Mouse (Mus musculus): ENCODE data around the gene Fxyd2. TPM values are rescaled to one million over a fixed set of nuclear protein-coding genes. Genes with fewer than 3 reads are reported as not detected.

The Fxyd2 gene
- polyA plus RNA-seq, 1 experiment from 2014 or later = 5.3 TPM

- ATAC-seq (ENCODE audit: insufficient number of reproducible peaks, insufficient read depth, low FRiP score, low read depth) = no peak
Observed at GRCm38 (mm10) chr9:45434171-45434570, 34.7 kb downstream of the Fxyd2 start.

GRCm38 (mm10) chr9:45439025-45439424, 39.6 kb downstream of the Fxyd2 start:
- no peak overlapping the region for H3K4me2 ChIP-seq (replicated peaks; ENCODE audit: low read depth, low read length)
- no peaks in the 10 kb centered on the region for H3K36me3 ChIP-seq (ENCODE audit: control insufficient read depth, insufficient read depth, low read length)
- no peaks in the 10 kb centered on the region for H3K4me1 ChIP-seq (ENCODE audit: control insufficient read depth, insufficient read depth, low read length)
- no peaks in the 10 kb centered on the region for H3K27me3 ChIP-seq (ENCODE audit: control insufficient read depth, insufficient read depth, low read length)
- ATAC-seq (ENCODE audit: insufficient number of reproducible peaks, insufficient read depth, low FRiP score, low read depth) = no peak
- 49% methylated on average over 4 of the region's 4 CpGs for WGBS
- H3K9me3 ChIP-seq (ENCODE audit: control insufficient read depth, low read depth, low read length) = no peaks in the 10 kb centered on the region
- no peak overlapping the region for H3K4me3 ChIP-seq (ENCODE audit: low read depth, low read length)
- no peak overlapping the region for H3K9ac ChIP-seq (replicated peaks; ENCODE audit: low read depth, low read length)
- no peak overlapping the region for H3K27ac ChIP-seq (ENCODE audit: low read length)

More at GRCm38 (mm10) chr9:45434171-45434570, 34.7 kb downstream of the Fxyd2 start:
- Histone ChIP-seq H3K27me3 (ENCODE audit: control insufficient read depth, insufficient read depth, low read length) (peaks cover 27% of the 10 kb centered on the region), H3K36me3 (ENCODE audit: control insufficient read depth, insufficient read depth, low read length) (no peaks in the 10 kb centered on the region), H3K4me1 (ENCODE audit: control insufficient read depth, insufficient read depth, low read length) (peaks cover 10% of the 10 kb centered on the region; the same call in 1 of the 2 replicates), H3K4me3 (ENCODE audit: low read depth, low read length) (no peak overlapping the region), H3K27ac (ENCODE audit: low read length) (no peak overlapping the region), H3K4me2 (replicated peaks; ENCODE audit: low read depth, low read length) (no peak overlapping the region), H3K9ac (replicated peaks; ENCODE audit: low read depth, low read length) (no peak overlapping the region), H3K9me3 (ENCODE audit: control insufficient read depth, low read depth, low read length) (no peaks in the 10 kb centered on the region)
- WGBS = 85% methylated on average over 2 of the region's 2 CpGs

GRCm38 (mm10) chr9:45440083-45440784, 40.8 kb downstream of the Fxyd2 start:
- Histone ChIP-seq H3K4me1 (ENCODE audit: control insufficient read depth, insufficient read depth, low read length) (no peaks in the 10 kb centered on the region), H3K9ac (replicated peaks; ENCODE audit: low read depth, low read length) (no peak overlapping the region), H3K27me3 (ENCODE audit: control insufficient read depth, insufficient read depth, low read length) (no peaks in the 10 kb centered on the region), H3K4me3 (ENCODE audit: low read depth, low read length) (no peak overlapping the region), H3K27ac (ENCODE audit: low read length) (no peak overlapping the region), H3K9me3 (ENCODE audit: control insufficient read depth, low read depth, low read length) (no peaks in the 10 kb centered on the region), H3K4me2 (replicated peaks; ENCODE audit: low read depth, low read length) (no peak overlapping the region), H3K36me3 (ENCODE audit: control insufficient read depth, insufficient read depth, low read length) (no peaks in the 10 kb centered on the region)
- 72% methylated on average over 16 of the region's 16 CpGs for WGBS
- ATAC-seq (ENCODE audit: insufficient number of reproducible peaks, insufficient read depth, low FRiP score, low read depth) = no peak

DNA sequence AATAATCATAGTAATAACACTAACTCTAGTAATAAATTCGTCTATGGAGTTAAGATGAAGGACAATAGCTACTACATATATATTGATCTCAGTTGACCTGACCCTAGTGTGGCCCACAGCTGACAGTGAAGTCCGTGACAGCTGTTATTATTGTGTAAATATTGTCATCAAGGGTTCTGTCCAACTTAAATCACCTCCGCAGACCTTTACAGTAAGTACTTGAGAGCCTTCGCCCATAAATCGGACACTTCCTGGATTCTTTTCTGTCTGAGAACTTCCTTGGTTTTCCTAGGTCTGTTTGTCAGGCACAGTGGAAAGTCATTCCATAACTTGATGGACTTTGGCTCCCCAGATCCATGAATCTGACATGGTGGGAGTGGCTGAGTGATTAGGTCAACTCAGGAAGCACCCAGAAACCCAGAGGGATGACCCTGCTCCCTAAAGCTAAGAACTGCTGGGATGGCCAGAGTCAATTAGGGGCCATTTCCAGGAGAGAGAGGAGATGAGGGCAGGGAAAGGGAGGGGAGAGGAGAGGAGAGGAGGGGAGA, 44.9 kb downstream of the Fxyd2 start:
- Histone ChIP-seq H3K4me2 (replicated peaks; ENCODE audit: low read depth, low read length) (no peak overlapping the region), H3K4me3 (ENCODE audit: low read depth, low read length) (no peak overlapping the region), H3K4me1 (ENCODE audit: control insufficient read depth, insufficient read depth, low read length) (no peaks in the 10 kb centered on the region), H3K9ac (replicated peaks; ENCODE audit: low read depth, low read length) (no peak overlapping the region), H3K27ac (ENCODE audit: low read length) (no peak overlapping the region), H3K9me3 (ENCODE audit: control insufficient read depth, low read depth, low read length) (no peaks in the 10 kb centered on the region), H3K27me3 (ENCODE audit: control insufficient read depth, insufficient read depth, low read length) (no peaks in the 10 kb centered on the region), H3K36me3 (ENCODE audit: control insufficient read depth, insufficient read depth, low read length) (no peaks in the 10 kb centered on the region)
- WGBS = 62% methylated on average over 5 of the region's 5 CpGs
- ATAC-seq (ENCODE audit: insufficient number of reproducible peaks, insufficient read depth, low FRiP score, low read depth) = no peak

DNA sequence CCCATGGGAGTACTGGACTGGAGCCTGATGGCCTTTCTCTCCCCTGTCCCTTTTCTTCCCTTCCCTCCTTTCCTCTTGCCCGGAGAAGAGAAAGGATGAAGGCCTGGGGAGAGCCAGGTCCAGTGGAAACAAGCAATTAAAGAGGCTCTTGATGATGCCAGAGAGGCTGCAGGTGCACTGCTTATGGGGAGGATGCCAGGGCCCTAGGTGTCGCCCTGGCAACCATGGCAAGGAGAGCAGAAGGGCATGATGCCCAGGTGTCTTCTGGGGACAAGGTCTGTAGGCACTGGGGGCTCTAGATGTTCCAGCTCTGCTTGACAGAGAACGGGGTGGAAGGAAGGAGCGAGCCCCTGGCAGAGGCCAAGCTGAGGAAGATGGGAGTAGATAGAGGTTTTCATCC, 50.2 kb downstream of the Fxyd2 start:
- ATAC-seq (ENCODE audit: insufficient number of reproducible peaks, insufficient read depth, low FRiP score, low read depth) = no peak
- Histone ChIP-seq H3K27ac (ENCODE audit: low read length) (no peak overlapping the region), H3K9ac (replicated peaks; ENCODE audit: low read depth, low read length) (no peak overlapping the region), H3K4me3 (ENCODE audit: low read depth, low read length) (no peak overlapping the region), H3K36me3 (ENCODE audit: control insufficient read depth, insufficient read depth, low read length) (no peaks in the 10 kb centered on the region), H3K27me3 (ENCODE audit: control insufficient read depth, insufficient read depth, low read length) (no peaks in the 10 kb centered on the region), H3K4me1 (ENCODE audit: control insufficient read depth, insufficient read depth, low read length) (no peaks in the 10 kb centered on the region), H3K4me2 (replicated peaks; ENCODE audit: low read depth, low read length) (no peak overlapping the region), H3K9me3 (ENCODE audit: control insufficient read depth, low read depth, low read length) (no peaks in the 10 kb centered on the region)
- 91% methylated on average over 4 of the region's 4 CpGs for WGBS

GRCm38 (mm10) chr9:45451346-45451745, 51.9 kb downstream of the Fxyd2 start:
- Histone ChIP-seq H3K4me1 (ENCODE audit: control insufficient read depth, insufficient read depth, low read length) (no peaks in the 10 kb centered on the region), H3K27ac (ENCODE audit: low read length) (no peak overlapping the region), H3K9me3 (ENCODE audit: control insufficient read depth, low read depth, low read length) (no peaks in the 10 kb centered on the region), H3K36me3 (ENCODE audit: control insufficient read depth, insufficient read depth, low read length) (no peaks in the 10 kb centered on the region), H3K4me3 (ENCODE audit: low read depth, low read length) (no peak overlapping the region), H3K9ac (replicated peaks; ENCODE audit: low read depth, low read length) (no peak overlapping the region), H3K27me3 (ENCODE audit: control insufficient read depth, insufficient read depth, low read length) (no peaks in the 10 kb centered on the region), H3K4me2 (replicated peaks; ENCODE audit: low read depth, low read length) (no peak overlapping the region)
- 87% methylated on average over 4 of the region's 4 CpGs for WGBS
- ATAC-seq (ENCODE audit: insufficient number of reproducible peaks, insufficient read depth, low FRiP score, low read depth) = no peak

DNA sequence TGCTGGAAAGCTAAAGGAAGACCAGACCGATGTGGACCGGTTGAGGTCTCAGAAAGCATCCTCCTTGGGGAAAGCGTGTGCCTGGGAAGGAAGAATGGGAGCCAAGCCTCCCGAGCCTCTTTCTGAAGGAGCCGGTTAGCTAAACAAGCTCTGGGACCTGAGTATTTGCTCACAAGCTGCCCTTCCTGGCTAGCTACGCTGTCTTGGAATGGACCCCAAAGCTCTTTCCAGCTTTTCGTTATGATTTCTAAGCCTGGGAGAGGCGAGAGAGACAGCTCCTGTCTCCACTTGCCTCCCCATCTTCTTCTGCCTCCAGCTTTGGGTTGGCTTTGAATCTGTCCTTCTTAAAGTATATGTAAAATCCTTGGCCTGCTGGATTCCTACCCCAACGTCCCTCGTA, 54.6 kb downstream of the Fxyd2 start:
- H3K27ac ChIP-seq (ENCODE audit: low read length) = no peak overlapping the region
- H3K36me3 ChIP-seq (ENCODE audit: control insufficient read depth, insufficient read depth, low read length) = no peaks in the 10 kb centered on the region
- no peak overlapping the region for H3K4me3 ChIP-seq (ENCODE audit: low read depth, low read length)
- no peaks in the 10 kb centered on the region for H3K27me3 ChIP-seq (ENCODE audit: control insufficient read depth, insufficient read depth, low read length)
- no peak overlapping the region for H3K9ac ChIP-seq (replicated peaks; ENCODE audit: low read depth, low read length)
- WGBS = 78% methylated on average over 10 of the region's 10 CpGs
- H3K4me2 ChIP-seq (replicated peaks; ENCODE audit: low read depth, low read length) = no peak overlapping the region
- no peak for ATAC-seq (ENCODE audit: insufficient number of reproducible peaks, insufficient read depth, low FRiP score, low read depth)
- H3K4me1 ChIP-seq (ENCODE audit: control insufficient read depth, insufficient read depth, low read length) = no peaks in the 10 kb centered on the region
- no peaks in the 10 kb centered on the region for H3K9me3 ChIP-seq (ENCODE audit: control insufficient read depth, low read depth, low read length)

GRCm38 (mm10) chr9:45454889-45455610, 55.6 kb downstream of the Fxyd2 start:
- H3K4me2 ChIP-seq (replicated peaks; ENCODE audit: low read depth, low read length) = no peak overlapping the region
- H3K9ac ChIP-seq (replicated peaks; ENCODE audit: low read depth, low read length) = no peak overlapping the region
- 68% methylated on average over 8 of the region's 8 CpGs for WGBS
- ATAC-seq (ENCODE audit: insufficient number of reproducible peaks, insufficient read depth, low FRiP score, low read depth) = no peak
- no peaks in the 10 kb centered on the region for H3K36me3 ChIP-seq (ENCODE audit: control insufficient read depth, insufficient read depth, low read length)
- H3K4me1 ChIP-seq (ENCODE audit: control insufficient read depth, insufficient read depth, low read length) = no peaks in the 10 kb centered on the region
- H3K4me3 ChIP-seq (ENCODE audit: low read depth, low read length) = no peak overlapping the region
- no peaks in the 10 kb centered on the region for H3K9me3 ChIP-seq (ENCODE audit: control insufficient read depth, low read depth, low read length)
- H3K27ac ChIP-seq (ENCODE audit: low read length) = no peak overlapping the region
- H3K27me3 ChIP-seq (ENCODE audit: control insufficient read depth, insufficient read depth, low read length) = no peaks in the 10 kb centered on the region

All from stomach, embryonic 14.5 days (tissue).